Mouse (Mus musculus) liver, embryonic 15.5 days (tissue): ENCODE results near the gene Mrpl33. TPM values are rescaled to one million over a fixed set of nuclear protein-coding genes. Genes with fewer than 3 reads are reported as not detected.

Experiments used
- ATAC-seq: fragments of 200-750 bp; cut with Nextera tagmentation; 2 replicates; pipeline ENCODE4 v1.8.0; 2017; ENCODE audit warnings: moderate number of reproducible peaks, mild to moderate bottlenecking, moderate library complexity; ENCODE audit not compliant: insufficient read depth
- H3K27ac ChIP-seq: fragments of 300-500 bp; sonication (generic); replicated peaks from 2 replicates; pipeline ENCODE4 v1.5.1; 2015; ENCODE audit warnings: mild to moderate bottlenecking, inconsistent platforms
- H3K27me3 ChIP-seq: fragments of 300-500 bp; sonication (generic); 2 replicates; pipeline ENCODE4 v1.6.1; 2015; ENCODE audit warnings: mild to moderate bottlenecking, inconsistent platforms
- H3K36me3 ChIP-seq: fragments of 300-500 bp; sonication (generic); replicated peaks from 2 replicates; pipeline ENCODE4 v1.6.1; 2015; ENCODE audit warnings: moderate library complexity, mild to moderate bottlenecking, inconsistent platforms
- H3K4me1 ChIP-seq: fragments of 300-500 bp; sonication (generic); replicated peaks from 2 replicates; pipeline ENCODE4 v1.6.1; 2015; ENCODE audit warnings: inconsistent platforms
- H3K4me2 ChIP-seq: fragments of 300-500 bp; sonication (generic); 2 replicates; pipeline ENCODE4 v1.6.1; 2015; ENCODE audit warnings: moderate library complexity, mild to moderate bottlenecking, inconsistent platforms
- H3K4me3 ChIP-seq: fragments of 300-500 bp; sonication (generic); replicated peaks from 2 replicates; pipeline ENCODE4 v1.5.1; 2015; ENCODE audit warnings: mild to moderate bottlenecking, inconsistent platforms
- H3K9ac ChIP-seq: fragments of 300-500 bp; sonication (generic); 2 replicates; pipeline ENCODE4 v1.6.1; 2015; ENCODE audit warnings: moderate library complexity, mild to moderate bottlenecking, inconsistent platforms
- H3K9me3 ChIP-seq: fragments of 300-500 bp; sonication (generic); replicated peaks from 2 replicates; pipeline ENCODE4 v1.6.1; 2016; ENCODE audit warnings: inconsistent platforms
- WGBS: fragments of 180-500 bp; shearing (Covaris S2); methylation state at CpG from one replicate; pipeline ENCODE4 v1.1.7; 2015; ENCODE audit warnings: mixed read lengths; ENCODE audit not compliant: insufficient replicate concordance; 5-methylcytosine and 5-hydroxymethylcytosine counted together
- microRNA-seq: library from miRNA; unstranded; fragments of <30 nt; microRNA quantifications from one replicate; pipeline ENCODE4, GENCODE M21; 2016
- polyA plus RNA-seq: library from polyadenylated mRNA; unstranded; fragments of >200 nt; fragmentation: Nextera tagmentation; extraction: Ambion mirVana; gene quantifications from 2 replicates; pipeline ENCODE4 v1.2.1, GENCODE M21; 2015

Gene Mrpl33
- polyA plus RNA-seq, 1 experiment from 2014 or later, result 158 TPM

DNA sequence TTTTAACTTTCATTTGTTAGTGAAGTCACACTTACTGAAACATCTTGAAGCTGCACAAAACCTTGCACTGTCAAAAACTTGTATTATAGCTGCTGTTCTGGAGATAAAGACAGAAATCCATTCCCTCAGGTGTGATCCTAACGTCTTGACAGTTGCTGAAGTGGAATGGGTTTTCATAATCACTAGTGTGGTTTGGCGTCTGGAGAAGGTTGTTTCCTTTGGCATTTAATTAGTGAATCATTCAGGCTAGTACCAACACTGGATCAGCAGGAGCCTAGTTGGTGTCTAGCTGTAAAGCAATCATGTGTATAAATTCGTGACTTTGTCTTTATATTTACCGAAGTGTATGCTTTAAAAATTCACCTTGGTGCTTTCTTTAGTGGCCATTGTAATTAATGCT, 102.2 kb downstream of the Mrpl33 start:
- Histone ChIP-seq H3K4me3 (peak overlapping the region; percentile 96), H3K27ac (peak overlapping the region; percentile 61), H3K36me3 (peaks cover 17% of the 10 kb centered on the region), H3K9ac (no peak overlapping the region; the same call in 1 of the 2 replicates), H3K4me2 (peak overlapping the region; percentile 85), H3K4me1 (peaks cover 43% of the 10 kb centered on the region), H3K27me3 (no peaks in the 10 kb centered on the region), H3K9me3 (no peaks in the 10 kb centered on the region)
- no peak for ATAC-seq
- WGBS, result 45% methylated on average over 4 of the region's 4 CpGs

- Histone ChIP-seq H3K9ac (no peak overlapping the region; the same call in 1 of the 2 replicates), H3K27ac (peak overlapping the region; percentile 61; the same call in 1 of the 2 replicates), H3K9me3 (no peaks in the 10 kb centered on the region), H3K4me1 (peaks cover 43% of the 10 kb centered on the region), H3K4me3 (no peak overlapping the region), H3K4me2 (peak overlapping the region; percentile 85; the same call in 1 of the 2 replicates), H3K27me3 (no peaks in the 10 kb centered on the region), H3K36me3 (peaks cover 21% of the 10 kb centered on the region)
- ATAC-seq, result no peak
Measured at GRCm38 (mm10) chr5:31699397-31699796, 102.7 kb downstream of the Mrpl33 start.

GRCm38 (mm10) chr5:31704971-31705370, 108.2 kb downstream of the Mrpl33 start:
- Histone ChIP-seq H3K27me3 (no peaks in the 10 kb centered on the region), H3K9me3 (no peaks in the 10 kb centered on the region), H3K9ac (no peak overlapping the region), H3K4me2 (no peak overlapping the region), H3K4me1 (peaks cover 19% of the 10 kb centered on the region), H3K36me3 (peaks cover 31% of the 10 kb centered on the region), H3K27ac (no peak overlapping the region), H3K4me3 (no peak overlapping the region)
- 75% methylated on average over 5 of the region's 5 CpGs for WGBS
- no peak for ATAC-seq

- H3K36me3 ChIP-seq, result peaks cover 34% of the 10 kb centered on the region
- 73% methylated on average over 4 of the region's 4 CpGs for WGBS
- H3K27ac ChIP-seq, result no peak overlapping the region
- H3K27me3 ChIP-seq, result no peaks in the 10 kb centered on the region
- no peak overlapping the region for H3K4me3 ChIP-seq
- H3K9me3 ChIP-seq, result no peaks in the 10 kb centered on the region
- ATAC-seq, result no peak
- H3K4me2 ChIP-seq, result no peak overlapping the region
- no peak overlapping the region for H3K9ac ChIP-seq
- H3K4me1 ChIP-seq, result peaks cover 10% of the 10 kb centered on the region
Measured at GRCm38 (mm10) chr5:31706826-31707225, 110.1 kb downstream of the Mrpl33 start.

GRCm38 (mm10) chr5:31709389-31709788, 112.7 kb downstream of the Mrpl33 start:
- Histone ChIP-seq H3K27me3 (no peaks in the 10 kb centered on the region), H3K9me3 (no peaks in the 10 kb centered on the region), H3K4me2 (no peak overlapping the region), H3K4me3 (no peak overlapping the region), H3K27ac (no peak overlapping the region), H3K9ac (no peak overlapping the region), H3K4me1 (peaks cover 16% of the 10 kb centered on the region), H3K36me3 (0 out of 2 replicates have a peak, but pooled peaks cover 12% of the 10 kb centered on the region)
- ATAC-seq, result no peak
- 66% methylated on average over 1 of the region's 1 CpGs for WGBS

DNA sequence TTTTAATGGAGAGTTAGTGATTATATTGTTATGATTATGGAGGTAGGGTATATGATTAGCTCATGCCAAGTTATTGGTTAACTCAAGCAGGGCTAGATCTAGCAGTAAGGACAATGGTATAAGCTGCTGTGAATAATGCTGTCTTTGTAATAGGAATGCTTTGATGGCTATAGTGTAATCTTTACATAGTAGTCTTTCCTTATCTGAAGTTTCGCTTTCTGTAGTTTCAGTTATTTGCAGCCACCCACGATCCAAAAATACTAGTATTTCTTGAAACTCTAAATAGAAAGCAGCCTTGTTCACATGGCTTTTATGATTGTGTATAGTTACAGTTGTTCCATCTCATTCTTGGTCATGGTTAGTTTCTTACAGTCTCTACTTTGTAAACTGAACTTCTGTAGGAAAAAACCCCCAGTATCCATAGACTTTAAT, 116.6 kb downstream of the Mrpl33 start:
- no peak overlapping the region for H3K4me3 ChIP-seq
- peaks cover 17% of the 10 kb centered on the region for H3K4me1 ChIP-seq
- 15% methylated on average over 2 of the region's 2 CpGs for WGBS
- H3K4me2 ChIP-seq, result no peak overlapping the region
- ATAC-seq, result no peak
- no peak overlapping the region for H3K9ac ChIP-seq
- H3K9me3 ChIP-seq, result no peaks in the 10 kb centered on the region
- 0 out of 2 replicates have a peak, but pooled peaks cover 4% of the 10 kb centered on the region for H3K36me3 ChIP-seq
- H3K27ac ChIP-seq, result no peak overlapping the region
- no peaks in the 10 kb centered on the region for H3K27me3 ChIP-seq

DNA sequence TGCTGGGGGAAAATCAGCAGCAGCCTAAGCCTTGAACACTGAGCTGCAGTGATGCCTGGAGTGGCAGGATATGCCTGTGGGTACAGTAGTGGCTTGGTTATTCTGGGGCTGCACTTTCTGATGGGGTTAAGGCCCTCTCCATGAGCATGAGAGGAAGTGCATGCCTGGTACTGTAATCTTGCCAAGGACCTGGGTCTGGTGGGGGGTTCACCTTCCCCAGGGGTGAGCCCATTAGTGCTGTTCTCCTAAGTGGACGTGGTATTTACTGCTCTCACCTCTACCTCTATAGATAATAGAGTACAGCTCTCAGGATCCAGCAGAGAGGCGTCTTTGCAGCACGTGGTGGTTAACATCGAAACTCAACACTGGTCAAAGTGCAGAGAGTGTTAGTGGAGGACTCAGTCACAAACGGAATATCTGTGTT, 117.1 kb downstream of the Mrpl33 start:
- H3K36me3 ChIP-seq, result 0 out of 2 replicates have a peak, but pooled peaks cover 4% of the 10 kb centered on the region
- peak; percentile 31; the same call in 1 of the 2 replicates for ATAC-seq
- 35% methylated on average over 5 of the region's 5 CpGs for WGBS
- H3K27me3 ChIP-seq, result no peaks in the 10 kb centered on the region
- 0 out of 2 replicates have a peak overlapping the region, but pooled peaks have one; percentile 0 for H3K27ac ChIP-seq
- peaks cover 17% of the 10 kb centered on the region for H3K4me1 ChIP-seq
- H3K4me3 ChIP-seq, result no peak overlapping the region
- no peak overlapping the region for H3K4me2 ChIP-seq
- H3K9ac ChIP-seq, result no peak overlapping the region
- no peaks in the 10 kb centered on the region for H3K9me3 ChIP-seq

Small RNA genes lying within 50 kb of the gene (microRNA-seq; reads per million reads assigned to microRNA genes)
- not detected for gene Mir3473e

Other genes starting within 250 kb of the Mrpl33 start
- gene Zfp512, start 144.5 kb upstream of the Mrpl33 start, polyA plus RNA-seq, result 12.4 and 12.9 TPM in 2 replicates
- not detected in 2 replicates for gene 4930548H24Rik, start 111.2 kb upstream of the Mrpl33 start, polyA plus RNA-seq
- gene Gpn1, start 102.2 kb upstream of the Mrpl33 start, polyA plus RNA-seq, result 16.3 and 18.5 TPM in 2 replicates
- 9.6 and 11.1 TPM in 2 replicates for gene Slc4a1ap, start 69.9 kb upstream of the Mrpl33 start, polyA plus RNA-seq
- gene Supt7l, start 69.1 kb upstream of the Mrpl33 start, polyA plus RNA-seq, result 7.4 and 7.6 TPM in 2 replicates
- gene Rbks, start 100.7 kb downstream of the Mrpl33 start, polyA plus RNA-seq, result 17.3 and 18.8 TPM in 2 replicates
- gene Babam2, start 100.7 kb downstream of the Mrpl33 start, polyA plus RNA-seq, result 30.8 and 32.0 TPM in 2 replicates